Mouse (Mus musculus) cerebellum, postnatal 25 days (tissue): ENCODE measurements around the gene Col8a1.
A peak's percentile ranks its signal among the peaks of the same experiment; 100 is the strongest.

Experiments used
- DNase-seq, 2 experiments: peaks; one replicate each; pipeline ENCODE4 v3.0.0; 2021; ENCODE audit warnings: mixed read lengths in 2 of 2

The Col8a1 gene

DNA sequence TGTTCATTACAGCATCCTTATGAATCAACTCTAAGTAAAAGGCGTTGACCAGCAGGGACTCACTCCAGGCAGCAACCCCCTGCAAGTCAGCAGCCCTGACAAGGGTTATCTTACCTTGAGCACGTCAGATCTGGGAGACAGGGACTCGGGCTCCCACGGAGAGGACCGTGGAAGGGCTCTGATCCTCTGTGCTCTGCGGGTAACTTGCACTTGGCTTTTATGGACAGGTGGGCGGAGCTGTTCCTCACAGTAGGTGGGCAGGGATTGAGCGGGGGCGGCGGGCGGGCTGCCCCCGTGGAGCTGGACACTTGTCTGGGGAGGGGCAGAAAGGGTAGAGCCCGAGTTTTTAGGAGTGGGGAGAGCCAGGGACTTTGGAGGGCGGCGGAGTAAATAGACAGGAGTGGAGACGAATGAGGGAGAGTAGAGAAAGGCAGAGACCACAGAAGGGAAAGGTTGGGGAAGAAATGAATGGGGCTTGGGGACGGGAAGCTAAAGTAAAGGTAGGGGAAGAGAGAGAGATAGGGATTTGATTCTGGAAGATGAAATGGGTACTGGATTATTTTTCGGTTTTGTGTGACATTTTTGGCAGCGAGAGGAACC lies at the start of gene Col8a1:
Col8a1 (minus strand) TSS at position 212 of the 600 bp plus-strand sequence.
- DNase-seq = peak; percentile 32 to 46

GRCm38 (mm10) chr16:57801886-57802285 lies 47.3 kb upstream of the Col8a1 start:
- no peak for DNase-seq

DNA sequence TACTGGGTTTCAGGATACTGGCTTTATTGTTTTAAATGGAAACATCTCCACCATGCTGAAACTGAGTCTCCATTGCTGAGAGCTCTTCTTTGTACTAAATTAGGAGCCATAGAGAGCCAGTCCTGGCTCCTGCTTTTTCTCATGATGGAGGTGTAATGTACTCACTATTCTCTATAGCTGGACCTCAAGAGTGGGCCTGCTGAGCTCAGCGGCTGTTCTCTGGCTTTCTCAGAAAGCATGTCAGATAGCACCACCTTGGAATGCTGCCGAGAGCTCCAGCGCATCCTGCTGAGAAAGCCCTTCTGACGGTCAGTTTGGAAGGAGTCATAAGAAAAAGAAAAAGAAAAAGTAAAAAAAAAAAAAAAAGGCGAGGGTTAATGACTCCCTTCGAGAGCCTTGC lies 41.8 kb upstream of the Col8a1 start:
- peak; percentile 80 to 89 for DNase-seq

GRCm38 (mm10) chr16:57779011-57779410 lies 24.5 kb upstream of the Col8a1 start:
- DNase-seq = peak in 1 of 2 experiments; percentile 11

- DNase-seq = no peak
Measured at GRCm38 (mm10) chr16:57765615-57766014, 11.1 kb upstream of the Col8a1 start.

DNA sequence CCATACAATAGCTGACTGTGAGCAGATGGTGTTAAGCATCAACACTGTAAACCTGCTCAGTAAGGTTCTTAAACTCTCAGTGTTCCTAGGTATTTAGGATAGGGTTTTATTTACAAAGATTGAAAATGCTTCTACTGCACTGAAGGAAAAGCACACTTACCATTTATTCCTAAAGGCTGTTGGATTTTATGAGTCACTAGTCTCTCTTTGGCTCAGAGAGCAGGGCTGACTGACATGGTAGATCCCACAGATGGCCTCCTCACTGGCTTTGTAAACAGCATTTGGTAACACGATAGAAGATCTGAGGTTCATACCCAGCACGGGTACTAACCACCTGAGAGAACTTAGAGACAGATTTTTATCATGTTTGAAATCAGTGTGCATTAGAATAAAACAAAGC lies 5.3 kb upstream of the Col8a1 start:
- DNase-seq = no peak

GRCm38 (mm10) chr16:57755708-57756107 lies 1.2 kb upstream of the Col8a1 start:
- peak; percentile 11 to 13 for DNase-seq

DNA sequence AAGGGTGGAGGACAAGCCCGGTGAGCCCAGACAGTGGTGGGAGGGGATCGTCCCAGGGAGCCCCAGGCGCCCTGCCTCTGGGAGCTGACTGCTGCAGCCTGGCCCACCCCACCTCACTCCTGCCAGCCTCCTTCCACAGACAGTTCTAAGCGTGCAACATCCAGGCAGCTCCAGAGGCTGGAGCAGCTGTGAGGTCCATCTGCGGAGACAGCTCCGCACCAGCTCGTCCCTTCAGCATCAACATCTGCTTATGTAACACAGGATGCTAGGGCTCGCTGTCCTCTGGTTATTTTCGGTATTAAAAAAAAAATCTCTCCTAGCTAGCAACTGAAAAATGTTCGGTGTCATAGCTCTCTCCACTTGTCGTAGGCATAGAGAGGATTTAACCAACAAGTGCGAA lies 704 bp upstream of the Col8a1 start:
- peak; percentile 38 to 48 for DNase-seq

GRCm38 (mm10) chr16:57753539-57754280 lies 827 bp downstream of the Col8a1 start:
- DNase-seq = no peak

GRCm38 (mm10) chr16:57750549-57750948 lies 4.0 kb downstream of the Col8a1 start:
- no peak for DNase-seq

DNA sequence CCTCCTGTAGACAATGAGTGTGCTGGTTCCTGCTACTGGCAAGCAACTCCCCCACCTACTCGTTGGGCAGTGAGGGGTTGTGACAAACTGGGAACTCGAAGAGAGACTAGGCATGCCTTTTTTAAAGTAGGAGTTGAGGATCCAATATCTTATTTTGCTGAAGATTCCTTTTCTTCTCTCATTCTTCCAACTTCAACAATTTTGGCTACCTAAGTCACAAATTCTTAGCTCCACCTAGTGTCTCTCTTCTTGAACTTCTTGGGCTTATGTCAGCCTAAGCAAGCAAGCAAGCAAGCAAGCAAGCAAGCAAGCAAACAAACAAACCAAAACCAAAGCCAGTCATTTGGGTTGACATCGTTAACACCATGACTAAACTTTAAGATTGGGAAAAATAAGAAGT lies 6.4 kb downstream of the Col8a1 start:
- no peak for DNase-seq

DNA sequence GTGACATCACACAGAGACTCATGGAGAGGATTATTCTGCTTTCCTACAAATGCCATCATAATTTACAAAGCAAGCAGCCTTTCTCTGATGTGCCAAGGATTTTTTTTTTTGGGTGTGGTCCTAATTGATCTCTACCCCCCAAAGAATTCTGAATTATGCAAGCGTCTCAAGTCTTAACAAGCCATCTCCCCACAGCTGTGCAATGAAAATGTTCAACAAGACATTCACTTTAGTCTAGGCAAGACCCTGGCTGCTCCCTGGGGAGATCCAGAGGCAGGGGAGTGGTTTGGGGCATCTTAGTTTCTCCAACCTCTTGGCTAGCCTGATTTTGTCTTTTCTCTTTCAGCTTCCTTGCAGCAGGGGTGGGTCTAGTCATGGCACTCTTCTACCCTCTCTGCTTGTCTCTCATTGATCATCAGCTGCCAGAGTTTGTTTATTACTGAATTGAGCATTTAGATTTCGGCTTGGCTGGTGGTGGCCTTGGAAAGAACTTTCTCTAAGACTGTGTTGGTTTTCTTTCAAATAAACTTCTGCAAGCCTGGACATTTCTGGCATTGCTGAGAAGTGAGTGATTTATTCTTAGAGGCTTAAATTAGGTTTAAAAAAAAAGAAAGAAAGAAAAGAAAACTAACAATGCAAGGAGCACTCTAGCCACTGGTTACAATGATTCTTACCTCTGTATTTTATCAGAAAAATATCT lies 7.0 kb downstream of the Col8a1 start:
- no peak for DNase-seq

DNA sequence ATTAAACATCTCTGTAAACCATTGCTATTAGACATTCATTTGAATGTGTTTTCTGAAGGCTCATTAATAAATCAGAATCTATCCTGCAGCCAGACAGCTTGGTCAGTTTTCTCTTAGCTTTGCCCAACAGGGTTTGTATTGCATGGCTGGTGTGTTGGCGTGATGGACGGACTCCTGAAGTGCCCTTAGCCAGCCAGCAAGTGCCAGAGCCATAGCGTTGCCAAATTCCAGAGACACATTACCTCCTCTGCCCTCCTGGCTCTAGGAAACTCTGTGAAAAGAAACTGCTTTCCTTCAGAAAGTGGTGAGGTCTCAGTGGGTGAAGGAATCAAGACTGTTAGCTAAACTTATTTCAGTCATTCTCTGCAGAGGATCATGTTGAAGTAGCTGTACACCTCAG lies 14.4 kb downstream of the Col8a1 start:
- peak in 1 of 2 experiments; percentile 3 for DNase-seq

- DNase-seq = no peak
Measured at GRCm38 (mm10) chr16:57734942-57735341, 19.6 kb downstream of the Col8a1 start.

DNA sequence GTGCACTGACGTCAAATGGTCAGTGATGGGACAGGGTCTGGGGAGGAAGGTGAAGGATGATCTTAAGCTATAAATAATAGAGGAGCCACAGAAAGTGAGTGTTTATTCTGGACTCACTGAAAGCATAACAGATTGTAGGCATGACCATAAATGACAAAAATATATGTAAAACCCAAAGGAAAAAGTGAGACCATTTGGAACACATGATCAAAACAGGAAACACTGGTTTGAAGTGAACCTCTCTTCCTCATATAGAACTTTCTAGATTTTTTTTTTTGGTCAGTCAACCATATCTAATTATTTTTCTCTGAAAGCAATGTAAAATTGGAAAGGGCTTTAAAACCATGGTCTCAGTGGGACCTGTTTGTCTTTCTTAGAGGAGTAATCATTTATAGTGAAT lies 21.0 kb downstream of the Col8a1 start:
- no peak for DNase-seq

GRCm38 (mm10) chr16:57733139-57733538 lies 21.4 kb downstream of the Col8a1 start:
- no peak for DNase-seq

GRCm38 (mm10) chr16:57724978-57725377 lies 29.6 kb downstream of the Col8a1 start:
- DNase-seq = no peak

- DNase-seq = peak; percentile 10 to 23
Measured at GRCm38 (mm10) chr16:57718982-57719381, 35.6 kb downstream of the Col8a1 start.

DNA sequence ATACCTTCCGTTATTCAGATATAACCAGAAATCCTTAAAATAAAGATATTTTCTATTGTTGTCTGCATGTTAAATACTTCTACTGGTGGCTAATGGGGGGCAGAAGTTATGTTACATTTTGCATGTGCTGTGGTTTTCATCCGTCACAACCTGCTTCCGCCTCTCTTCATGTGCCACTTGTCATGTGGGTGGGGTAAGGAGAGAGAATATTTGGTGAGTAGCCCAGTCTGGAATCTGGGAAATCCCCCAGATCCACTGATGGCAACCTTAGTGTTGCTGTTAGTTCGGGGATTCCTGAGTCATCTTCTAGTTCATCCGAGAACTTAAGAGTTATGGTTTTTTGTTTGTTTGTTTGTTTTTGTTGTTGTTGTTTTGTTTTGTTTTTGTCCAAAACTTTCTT lies 55.8 kb downstream of the Col8a1 start:
- DNase-seq = no peak

DNA sequence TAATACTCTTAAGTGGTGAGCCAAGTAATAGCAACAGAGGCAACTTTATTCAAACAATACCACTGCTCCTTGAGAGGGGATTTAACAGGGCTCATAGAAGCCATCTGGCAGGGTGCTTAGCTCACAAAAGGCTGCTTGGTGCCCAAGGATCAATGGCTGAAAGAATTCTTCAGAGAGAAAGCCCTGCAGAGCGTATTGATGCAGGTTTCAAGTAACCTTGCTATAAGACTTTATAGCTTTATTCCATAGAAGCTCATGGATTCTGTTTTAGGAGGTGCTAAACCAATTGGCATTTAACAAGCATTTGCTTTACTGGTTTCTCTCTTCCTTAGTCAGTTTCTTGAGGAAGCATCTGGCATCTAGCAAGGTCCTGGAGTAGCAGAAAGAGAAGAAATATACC lies 59.8 kb downstream of the Col8a1 start:
- no peak for DNase-seq

GRCm38 (mm10) chr16:57693906-57694522 lies 60.5 kb downstream of the Col8a1 start:
- DNase-seq = no peak

DNA sequence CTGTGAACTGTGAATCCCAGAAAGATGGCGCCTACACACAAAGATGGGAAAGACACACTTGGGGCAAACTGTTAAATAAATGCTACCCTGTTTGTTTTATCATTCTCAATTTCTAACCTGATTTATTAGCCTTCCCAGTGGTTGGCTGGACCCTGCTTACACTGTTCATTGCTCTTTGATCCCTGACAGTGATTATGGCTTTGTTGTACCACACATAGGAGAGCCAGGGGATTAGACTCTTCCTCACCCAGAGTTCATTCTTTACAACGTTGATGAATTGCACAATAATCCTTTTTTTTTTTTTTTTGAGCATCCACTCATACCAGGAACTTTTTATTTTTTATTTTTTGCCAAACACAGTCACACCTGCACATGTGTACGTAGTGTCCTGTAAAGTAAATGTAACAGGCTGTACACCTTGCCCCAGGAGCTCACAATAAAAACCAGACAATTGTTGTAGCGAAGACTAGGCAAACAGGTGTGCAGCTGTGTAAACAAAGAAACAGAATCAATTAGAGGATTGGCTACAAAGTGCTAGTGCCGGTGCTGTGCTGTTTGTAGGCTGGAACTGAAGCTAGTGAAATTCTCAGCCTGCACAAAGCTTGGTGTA lies 68.6 kb downstream of the Col8a1 start:
- no peak for DNase-seq

DNA sequence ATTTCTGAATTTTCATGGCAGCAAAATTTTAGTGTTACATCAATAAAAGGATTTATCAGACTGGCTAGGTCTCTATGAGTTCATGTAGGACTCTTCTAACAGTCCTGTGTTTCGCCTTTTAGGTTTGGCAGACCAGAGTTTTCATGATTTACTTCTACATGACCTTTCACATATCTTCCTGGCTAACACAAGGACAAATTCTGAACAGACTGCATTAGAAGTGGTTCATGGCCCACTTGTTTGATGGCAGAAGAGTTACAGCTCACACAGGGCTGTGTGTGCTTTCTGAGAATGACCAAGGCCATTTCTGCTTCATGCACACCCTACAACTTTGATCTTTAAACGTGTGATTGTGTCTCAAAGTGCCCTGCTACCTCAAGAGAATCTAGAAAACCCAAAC lies 82.3 kb downstream of the Col8a1 start:
- no peak for DNase-seq
